Mouse (Mus musculus): ENCODE measurements around the gene Nfasc.

The Nfasc gene

DNA sequence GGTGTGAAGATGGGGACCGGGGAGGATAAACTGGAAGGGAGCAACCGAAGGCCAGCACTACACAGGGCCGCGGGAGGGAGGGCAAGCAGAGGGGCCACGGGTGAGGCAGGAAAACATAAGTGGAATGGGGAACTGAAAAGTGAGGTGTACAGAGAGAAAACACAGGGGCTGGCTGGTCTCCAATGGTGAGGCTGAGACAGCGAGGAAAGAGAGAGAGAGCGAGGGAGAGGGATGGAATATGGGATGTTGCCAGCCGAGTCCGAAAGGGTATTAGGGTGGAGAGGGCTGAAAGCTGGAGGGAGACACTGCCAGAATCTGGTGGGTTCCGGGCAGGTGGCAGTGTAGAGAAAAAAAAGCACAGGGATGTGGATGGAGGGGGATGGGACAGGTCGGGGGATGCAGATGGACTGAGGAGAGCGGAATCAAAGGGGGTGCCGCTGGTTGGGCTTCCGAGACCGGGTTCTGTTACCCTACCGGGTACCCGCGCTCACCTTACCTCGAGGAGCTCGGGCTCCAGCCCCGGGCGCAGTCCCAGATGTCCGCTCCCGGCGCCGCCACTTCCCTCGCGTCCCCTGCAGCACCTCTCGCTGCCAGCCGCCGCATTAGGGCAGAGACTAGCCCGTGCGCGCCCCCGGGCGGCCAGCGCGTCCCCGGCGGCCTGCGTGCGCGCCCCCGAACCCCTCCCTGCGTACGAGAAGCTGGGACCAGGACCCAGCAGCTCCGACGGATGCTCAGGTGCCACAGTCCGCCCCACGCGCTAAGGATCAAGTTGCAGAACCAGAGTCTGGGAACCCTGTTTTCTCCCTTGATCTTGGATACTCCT is at the start of gene Nfasc:
TSS of gene Nfasc (minus strand) at position 623 of the 823 bp plus-strand sequence.
- in situ Hi-C loops (cut with MboI, MseI) = no loop called here

DNA sequence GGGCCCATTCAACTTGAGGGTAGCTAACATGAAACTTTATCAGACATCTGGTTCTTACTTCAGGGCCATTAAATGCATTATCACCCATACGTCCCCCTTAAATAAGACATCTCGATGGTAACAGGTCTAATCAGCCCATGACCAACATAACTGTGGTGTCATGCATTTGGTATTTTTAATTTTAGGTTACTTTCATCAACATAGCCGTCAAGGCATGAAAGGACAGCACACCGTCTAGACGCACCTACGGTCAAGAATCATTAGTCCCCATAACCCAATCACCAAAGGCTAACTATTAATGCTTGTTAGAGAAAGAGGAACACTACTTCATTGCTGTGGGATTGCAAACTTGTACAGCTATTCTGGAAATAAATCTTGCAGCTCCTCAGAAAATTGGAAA is 49.5 kb upstream of the Nfasc start:
- in situ Hi-C loops (cut with MboI, MseI) = no loop called here

- in situ Hi-C loops (cut with MboI, MseI) = no loop called here
Measured at GRCm38 (mm10) chr1:132786866-132787265, 45.3 kb upstream of the Nfasc start.

DNA sequence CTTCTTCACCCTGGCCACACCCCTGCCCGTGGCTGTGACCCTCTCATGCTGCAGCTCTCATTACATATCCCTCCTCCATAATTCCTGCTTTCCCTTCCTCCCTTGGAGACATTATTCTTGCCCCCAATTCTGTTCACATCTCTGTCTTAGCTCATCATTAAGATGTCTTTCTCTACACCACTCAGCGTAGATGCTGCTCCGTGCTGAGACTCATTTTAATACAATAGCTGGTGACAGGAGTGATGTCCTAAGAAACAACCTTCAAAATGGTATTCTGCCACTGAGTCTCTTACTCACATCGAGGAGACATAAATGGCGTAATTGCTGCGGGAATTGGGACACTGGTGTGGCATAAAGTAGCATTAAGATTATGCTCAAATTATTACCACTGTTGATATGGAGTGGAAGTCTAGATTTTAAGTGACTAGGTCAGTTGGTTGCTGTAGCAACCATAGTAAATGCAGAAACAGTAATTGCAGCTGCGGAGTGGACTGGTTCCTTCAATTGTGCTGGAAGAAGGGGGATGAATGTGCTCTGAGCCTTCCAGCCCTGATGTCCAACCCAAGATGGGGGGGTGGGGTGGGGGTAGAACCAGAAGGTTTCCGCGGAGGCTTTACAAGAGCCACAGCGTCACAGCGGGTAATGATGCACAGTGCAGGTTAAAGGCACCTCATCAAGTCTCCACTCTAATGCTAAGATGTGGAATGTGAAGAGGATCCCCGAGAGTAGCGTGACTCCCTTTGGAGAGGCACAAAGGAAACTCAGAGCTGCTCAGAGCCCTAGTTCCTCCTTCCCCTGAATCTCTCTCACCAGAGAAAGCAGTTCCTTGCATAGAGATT is 40.2 kb upstream of the Nfasc start:
- in situ Hi-C loops (cut with MboI, MseI) = no loop called here

DNA sequence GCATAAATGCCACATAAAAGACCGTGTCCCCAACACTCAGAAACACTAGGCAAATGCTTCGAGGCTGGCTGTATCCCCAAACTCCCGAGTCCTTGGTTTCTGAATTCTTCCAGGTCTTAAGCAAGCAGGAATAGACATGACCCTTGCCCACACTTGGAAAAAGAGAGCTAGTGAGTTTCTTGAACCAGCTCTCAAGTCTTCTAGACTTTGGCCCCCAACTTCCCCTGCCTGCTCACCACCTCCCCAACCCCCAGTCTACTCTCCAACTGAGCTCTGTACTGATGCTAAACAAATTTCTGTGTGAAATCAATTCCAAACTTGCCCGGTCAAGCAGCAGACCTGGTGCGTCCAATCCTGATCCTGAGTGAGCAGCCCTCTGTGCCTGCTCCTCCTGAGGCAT is 39.4 kb upstream of the Nfasc start:
- in situ Hi-C loops (cut with MboI, MseI) = no loop called here

DNA sequence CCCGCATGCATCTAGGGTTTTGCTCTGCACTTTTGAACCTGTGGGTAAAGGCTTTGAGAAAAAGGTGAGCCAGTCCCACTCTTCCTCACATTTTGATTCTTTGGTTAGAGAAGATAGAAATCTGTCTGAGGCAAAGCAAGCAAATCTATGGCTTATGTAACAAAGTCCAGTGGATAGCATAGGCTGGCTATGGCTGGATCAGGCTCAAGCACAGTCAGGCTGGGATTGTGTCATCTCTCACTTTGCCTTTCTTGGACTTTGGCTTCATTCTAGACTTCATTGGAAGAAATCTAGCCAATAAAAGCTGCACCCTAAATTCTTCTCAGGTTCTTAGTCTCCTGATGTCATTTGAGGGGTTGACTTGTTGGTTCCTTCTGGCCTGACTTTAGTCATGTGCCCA is 38.7 kb upstream of the Nfasc start:
- in situ Hi-C loops (cut with MboI, MseI) = no loop called here

DNA sequence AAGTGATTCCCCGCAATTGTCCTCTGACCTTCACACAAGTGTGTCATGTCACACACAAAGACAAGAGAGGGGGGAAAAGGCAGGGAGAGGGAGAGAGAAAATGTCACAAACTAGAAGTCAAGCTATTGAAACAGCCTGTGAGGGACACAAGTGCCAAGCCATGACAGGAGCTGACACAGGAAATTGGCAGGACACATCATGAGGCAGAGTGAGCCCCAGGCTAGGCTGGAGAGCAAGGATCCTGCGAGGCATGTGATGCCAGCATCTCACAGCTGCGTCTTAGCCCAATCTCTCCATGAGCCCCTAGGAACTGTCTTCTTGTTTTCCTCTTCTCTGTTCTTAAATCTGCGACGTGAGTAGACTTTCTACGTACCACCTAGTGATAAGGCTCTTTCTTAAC is 33.4 kb upstream of the Nfasc start:
- in situ Hi-C loops (cut with MboI, MseI) = no loop called here

DNA sequence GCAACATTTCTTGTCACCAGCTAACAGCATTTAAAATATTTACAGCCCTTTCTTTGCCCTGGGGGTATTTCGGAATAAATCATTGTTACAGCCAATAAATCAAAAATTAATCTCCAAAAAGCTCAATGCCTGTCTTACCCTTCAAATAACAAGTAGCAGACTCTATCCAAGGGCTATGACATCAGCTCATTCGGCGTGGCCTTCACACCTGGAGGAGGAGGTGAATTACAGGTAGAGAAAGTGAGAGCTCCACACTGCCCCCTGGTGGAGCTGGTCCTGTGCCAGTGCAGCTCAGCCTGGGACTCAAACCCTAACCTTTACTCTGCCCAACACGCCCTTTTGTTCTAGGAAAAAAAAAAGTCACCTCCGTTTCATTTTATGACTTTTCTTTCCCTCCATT is 29.8 kb upstream of the Nfasc start:
- in situ Hi-C loops (cut with MboI, MseI) = no loop called here

DNA sequence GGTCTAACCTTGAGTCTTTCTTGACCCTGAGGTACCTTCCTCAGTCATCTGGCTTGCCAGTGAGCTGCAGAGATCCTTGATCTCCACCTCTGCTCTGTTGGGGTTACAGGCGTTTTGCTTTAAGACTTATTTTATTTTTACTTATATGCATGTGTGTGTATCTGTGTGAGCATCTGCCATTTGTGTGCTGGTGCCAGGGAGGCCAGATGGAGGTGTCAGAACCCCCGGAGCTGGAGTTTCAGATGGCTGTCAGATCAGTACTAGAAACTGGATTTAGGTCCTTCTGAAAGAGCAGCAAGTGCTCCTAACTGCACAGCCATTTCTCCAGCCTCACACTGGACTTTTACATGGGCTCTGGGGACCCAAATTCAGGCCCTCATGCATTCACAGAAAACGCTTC is 28.0 kb upstream of the Nfasc start:
- in situ Hi-C loops (cut with MboI, MseI) = no loop called here

GRCm38 (mm10) chr1:132767422-132767821 is 25.8 kb upstream of the Nfasc start:
- in situ Hi-C loops (cut with MboI, MseI) = no loop called here

GRCm38 (mm10) chr1:132765887-132766651 is 24.5 kb upstream of the Nfasc start:
- in situ Hi-C loops (cut with MboI, MseI) = no loop called here

- in situ Hi-C loops (cut with MboI, MseI) = no loop called here
Measured at GRCm38 (mm10) chr1:132765222-132765621, 23.6 kb upstream of the Nfasc start.

GRCm38 (mm10) chr1:132759390-132759789 is 17.8 kb upstream of the Nfasc start:
- in situ Hi-C loops (cut with MboI, MseI) = loop anchor here (10.0 kb wide), 1 partner anchor 205 kb away; no protein-coding TSS in a partner anchor

GRCm38 (mm10) chr1:132758656-132759370 is 17.2 kb upstream of the Nfasc start:
- in situ Hi-C loops (cut with MboI, MseI) = loop anchor here (10.0 kb wide), 1 partner anchor 206 kb away; no protein-coding TSS in a partner anchor

- in situ Hi-C loops (cut with MboI, MseI) = loop anchor here (10.0 kb wide), 1 partner anchor 210 kb away; no protein-coding TSS in a partner anchor
Measured at GRCm38 (mm10) chr1:132755211-132755610, 13.6 kb upstream of the Nfasc start.

GRCm38 (mm10) chr1:132749217-132749884 is 7.8 kb upstream of the Nfasc start:
- in situ Hi-C loops (cut with MboI, MseI) = no loop called here

DNA sequence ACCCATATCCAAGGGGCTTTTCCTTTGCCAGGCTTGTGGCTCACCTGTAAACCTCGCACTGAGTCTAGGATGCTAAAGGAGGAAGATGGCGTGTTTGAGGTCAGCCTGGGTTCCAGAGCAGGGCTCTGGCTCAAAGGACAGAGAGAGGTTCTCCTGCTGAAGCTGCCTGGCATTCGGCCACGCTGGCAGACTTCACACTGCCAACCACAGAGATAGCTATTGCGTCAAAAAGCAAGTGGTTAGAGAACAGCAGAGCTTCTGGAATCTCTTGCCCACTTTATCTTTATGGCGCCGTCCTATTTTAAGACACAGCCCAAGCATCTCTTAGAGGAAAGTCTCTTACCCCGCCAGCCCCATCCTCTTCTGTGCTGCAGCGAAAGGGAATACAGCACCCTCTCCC is 4.7 kb upstream of the Nfasc start:
- in situ Hi-C loops (cut with MboI, MseI) = no loop called here

GRCm38 (mm10) chr1:132745636-132746035 is 4.0 kb upstream of the Nfasc start:
- in situ Hi-C loops (cut with MboI, MseI) = no loop called here

- in situ Hi-C loops (cut with MboI, MseI) = no loop called here
Measured at GRCm38 (mm10) chr1:132739077-132739521, 2.5 kb downstream of the Nfasc start.

GRCm38 (mm10) chr1:132736171-132736570 is 5.4 kb downstream of the Nfasc start:
- in situ Hi-C loops (cut with MboI, MseI) = no loop called here

Data from T-helper 2 cell (primary cell).